Mouse (Mus musculus) CD8-positive naive resting alpha-beta T cell, adult 2 months (primary cell): ENCODE results near the gene Megf6.
A peak's percentile ranks its signal among the peaks of the same experiment; 100 is the strongest.

ENCODE experiments used
- DNase-seq, 2 experiments: peaks; one replicate each; pipeline ENCODE4 v3.0.0; 2022; ENCODE audit warnings: low read depth in 2 of 2, low spot score in 2 of 2

Megf6 gene

DNA sequence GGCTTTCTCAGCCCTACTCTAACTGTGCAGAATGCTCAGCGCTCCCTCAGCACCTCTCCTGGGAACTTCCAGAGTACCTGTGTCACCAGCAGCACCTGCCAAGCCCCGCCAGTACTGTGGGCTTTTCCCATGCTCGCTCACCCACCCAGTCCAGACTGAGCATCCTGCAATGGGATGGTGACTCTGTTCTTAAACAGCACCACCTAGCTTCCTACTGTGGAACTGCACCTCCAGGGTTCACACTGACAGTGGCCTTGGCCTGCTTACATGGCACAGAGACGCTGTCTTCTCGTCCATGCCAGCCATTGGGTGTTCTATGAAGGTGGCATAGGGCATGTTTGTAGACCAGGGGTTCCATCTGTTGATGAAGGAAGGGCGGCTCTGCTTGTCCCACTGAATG lies 11.5 kb upstream of the Megf6 start:
- DNase-seq, result peak; percentile 85 to 94

DNA sequence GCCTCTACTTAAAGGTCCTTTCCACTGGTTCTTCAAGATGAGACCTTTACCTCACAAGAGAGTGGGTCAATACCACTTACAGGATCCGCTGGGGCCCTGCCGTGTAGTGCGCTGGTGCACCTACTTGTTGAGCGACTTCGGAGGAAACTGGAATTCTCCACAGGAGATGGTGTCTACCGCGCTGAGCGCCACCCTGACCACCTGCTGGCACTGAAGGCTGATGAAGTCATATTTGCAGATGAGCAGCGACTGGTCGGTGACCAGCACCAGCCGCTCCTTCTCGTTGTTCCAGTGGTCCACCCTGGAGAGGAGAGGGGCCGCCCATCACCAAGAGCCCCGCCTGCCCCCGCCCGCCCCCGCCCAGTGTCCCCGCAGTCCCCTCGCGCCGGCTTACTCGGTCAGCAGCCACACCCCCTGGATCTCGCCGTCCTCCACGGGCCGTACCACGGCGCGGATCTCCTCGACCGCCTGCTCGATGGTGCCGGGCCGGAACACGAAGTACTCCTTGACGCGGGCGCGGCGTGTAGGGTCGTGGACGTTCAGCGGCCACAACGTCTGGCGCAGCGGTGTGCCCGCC lies 10.5 kb upstream of the Megf6 start:
- DNase-seq, result peak in 1 of 2 experiments; percentile 27

DNA sequence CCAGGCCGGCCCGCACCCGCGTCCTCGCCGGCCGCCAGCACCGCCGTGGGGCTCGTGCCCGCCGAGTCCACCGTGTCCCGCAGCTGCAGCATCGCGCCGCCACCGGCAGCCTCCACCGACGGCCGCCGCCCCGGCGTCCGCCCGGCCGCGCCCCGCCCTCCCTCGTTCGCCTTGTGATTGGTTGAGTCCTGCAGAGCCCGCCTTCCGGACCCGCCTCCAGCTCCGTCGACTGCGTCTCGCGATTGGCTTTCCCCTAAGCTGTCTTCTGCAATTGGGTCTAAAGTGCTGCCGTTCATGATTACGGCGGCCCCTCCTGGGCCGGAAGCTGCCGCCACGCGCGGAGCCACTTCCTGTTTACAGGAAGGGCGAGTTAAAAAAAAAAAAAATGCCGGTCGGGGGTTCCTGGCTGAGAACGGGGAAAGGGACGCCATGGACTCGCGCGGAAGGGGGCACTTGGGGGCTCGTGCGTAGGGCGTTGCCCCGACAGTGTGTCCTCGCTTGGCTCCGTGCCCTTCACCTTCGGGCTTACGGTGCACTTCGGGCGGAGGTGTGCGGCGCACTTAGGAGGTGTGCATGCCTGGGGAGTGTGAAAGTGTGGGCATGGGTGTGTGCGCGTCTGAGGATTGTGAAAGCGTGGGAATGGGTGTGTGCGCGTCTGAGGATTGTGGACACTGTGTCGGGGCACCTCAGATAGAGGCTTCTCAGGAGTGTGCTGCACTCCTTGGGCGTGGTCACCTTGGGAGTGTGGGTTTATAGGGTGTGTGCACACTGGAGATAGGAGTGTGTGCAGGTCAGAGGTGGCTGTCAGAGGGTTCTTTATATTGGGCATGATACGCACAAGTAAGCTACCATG lies 9.8 kb upstream of the Megf6 start, which contains the start of gene Tprgl:
Gene Tprgl (minus strand): TSS at position 129 of the 853 bp plus-strand sequence.
- DNase-seq, result peak; percentile 95 to 96

- peak; percentile 64 to 73 for DNase-seq
These were observed 7.2 kb upstream of the Megf6 start for GRCm38 (mm10) chr4:154163296-154163695.

DNA sequence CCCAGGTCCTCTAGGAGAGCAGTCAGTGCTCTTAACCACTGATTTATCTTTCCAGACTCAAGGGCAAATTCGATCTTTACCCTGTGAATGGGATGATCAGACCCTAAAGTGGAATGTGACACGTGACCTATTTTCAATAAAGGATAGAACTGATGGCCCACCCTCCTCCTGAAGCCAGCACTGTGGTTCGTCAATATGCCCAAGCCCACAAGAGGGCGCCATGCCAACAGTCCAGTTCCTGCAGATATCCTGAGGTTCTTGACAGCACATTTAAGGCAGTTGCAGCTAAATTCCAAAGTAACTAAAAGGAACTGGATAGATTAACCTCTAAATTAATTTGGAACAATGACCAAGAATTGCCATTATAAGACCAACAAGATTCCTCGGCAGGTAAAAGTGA lies 3.5 kb upstream of the Megf6 start:
- peak; percentile 43 to 55 for DNase-seq

GRCm38 (mm10) chr4:154170021-154170420 lies 509 bp upstream of the Megf6 start:
- no peak for DNase-seq

GRCm38 (mm10) chr4:154171151-154171930 lies 811 bp downstream of the Megf6 start:
- no peak for DNase-seq

DNA sequence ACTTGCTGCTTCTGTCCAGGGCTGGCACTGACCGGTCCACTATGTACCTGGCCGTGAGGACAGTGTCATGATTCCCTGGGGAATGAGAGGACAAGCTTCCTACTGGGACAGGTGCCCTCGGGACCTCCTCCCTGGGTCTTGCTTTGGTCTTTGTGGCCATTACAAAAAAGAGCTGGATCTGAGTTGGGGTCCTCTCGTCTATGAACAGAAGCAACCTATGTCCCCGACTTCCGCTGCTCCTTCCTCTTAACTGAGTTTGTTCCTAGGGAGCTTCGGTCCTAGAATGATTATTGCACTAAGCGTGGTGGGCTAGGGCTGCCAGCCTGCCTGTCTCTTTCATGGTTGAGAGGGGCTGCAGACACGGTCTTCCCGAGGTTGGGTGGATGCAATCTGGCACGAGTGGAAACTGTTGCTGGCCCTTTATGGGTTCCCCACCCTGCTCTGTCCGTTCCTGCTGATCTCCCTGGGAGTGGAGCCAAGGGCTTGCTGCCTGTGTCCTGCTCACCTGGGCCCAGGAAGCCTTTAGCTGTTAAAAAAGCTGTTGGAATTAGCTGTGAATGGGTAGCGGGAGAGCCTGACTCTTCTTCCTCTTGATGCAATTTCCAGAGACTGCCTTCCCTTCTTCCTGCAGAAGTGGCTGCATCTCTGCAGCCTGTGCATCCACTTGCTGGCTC lies 1.5 kb downstream of the Megf6 start:
- DNase-seq, result no peak

DNA sequence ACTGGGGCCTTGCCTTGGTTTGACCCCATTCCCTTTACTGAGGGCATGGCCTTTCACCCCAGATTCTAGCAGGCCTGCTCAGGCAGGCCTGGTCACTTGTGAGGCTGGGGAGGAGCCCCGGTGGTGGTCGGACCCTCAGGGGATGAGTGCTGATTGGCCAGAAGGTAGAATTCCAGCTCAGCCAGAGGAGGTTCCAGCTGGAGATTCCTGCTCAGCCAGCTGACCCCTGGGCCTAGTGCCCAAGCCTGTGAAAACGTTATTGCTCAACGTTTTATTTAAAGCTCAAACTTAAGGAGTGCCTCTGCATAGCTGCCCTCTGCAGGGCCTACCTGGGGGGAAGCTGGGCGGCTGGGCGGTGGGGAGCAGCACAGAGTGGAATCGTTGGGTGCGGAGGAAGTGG lies 6.7 kb downstream of the Megf6 start:
- DNase-seq, result no peak

DNA sequence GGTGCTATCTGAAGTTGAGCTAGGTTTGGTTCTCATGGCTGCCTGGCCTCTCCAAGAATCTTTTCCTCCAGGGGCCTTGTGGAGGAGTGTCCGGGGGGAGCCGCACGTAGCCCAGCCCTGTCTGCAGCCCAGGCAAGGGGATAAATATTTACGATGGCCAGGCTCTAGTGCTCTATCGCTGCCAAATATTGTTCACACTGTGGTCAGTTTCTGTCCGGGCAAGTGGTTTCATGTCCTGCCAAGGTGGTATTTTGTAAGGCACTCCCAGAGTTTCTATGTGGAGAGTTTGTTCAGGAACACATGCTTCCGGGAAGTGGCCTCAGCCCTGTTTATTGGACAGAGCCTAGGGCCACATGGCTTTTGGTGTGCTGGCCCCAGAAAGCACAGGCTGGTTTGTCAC lies 10.5 kb downstream of the Megf6 start:
- no peak for DNase-seq

DNA sequence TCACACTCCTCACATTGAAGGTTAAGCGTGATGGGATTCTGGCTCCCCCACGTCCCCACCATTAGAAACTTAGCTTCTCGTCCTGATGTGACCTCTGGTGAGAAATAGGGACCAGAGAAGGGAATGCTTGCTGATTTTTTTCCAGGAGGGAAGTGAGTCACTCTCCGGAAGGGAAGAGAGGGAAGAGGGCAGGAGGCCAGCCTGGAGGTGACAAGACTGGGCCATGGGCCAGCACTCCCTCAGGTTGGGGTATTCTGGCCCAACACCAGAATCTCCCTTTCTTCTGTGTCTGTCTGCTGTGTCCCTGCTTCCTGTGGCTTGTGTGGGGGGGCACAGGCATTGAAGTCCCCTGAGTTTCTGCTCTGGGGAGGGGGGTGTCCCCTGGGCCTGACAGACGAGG lies 13.0 kb downstream of the Megf6 start:
- DNase-seq, result no peak

DNA sequence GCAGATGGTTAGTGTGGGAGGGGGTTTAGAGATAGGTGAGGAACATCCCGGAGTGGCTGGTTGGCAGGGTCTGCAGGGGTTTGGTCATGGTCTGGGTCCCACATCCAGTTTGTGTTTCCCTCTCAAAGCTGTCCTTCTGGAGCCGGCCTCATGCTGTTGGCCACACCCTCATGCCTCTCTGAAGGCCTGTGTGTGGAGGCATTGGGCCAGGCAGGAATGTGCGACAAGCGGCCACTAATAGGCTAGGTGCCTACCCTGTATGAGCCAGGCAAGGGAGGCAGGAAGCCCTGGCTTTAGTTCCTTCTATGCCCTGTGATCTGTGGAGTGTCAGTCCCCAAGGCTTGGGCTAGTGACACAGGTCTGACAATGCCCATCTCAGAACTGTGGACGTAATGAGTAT lies 14.5 kb downstream of the Megf6 start:
- DNase-seq, result no peak

- no peak for DNase-seq
These were observed 15.5 kb downstream of the Megf6 start for GRCm38 (mm10) chr4:154186002-154186537.

GRCm38 (mm10) chr4:154188948-154189347 lies 18.4 kb downstream of the Megf6 start:
- DNase-seq, result no peak

DNA sequence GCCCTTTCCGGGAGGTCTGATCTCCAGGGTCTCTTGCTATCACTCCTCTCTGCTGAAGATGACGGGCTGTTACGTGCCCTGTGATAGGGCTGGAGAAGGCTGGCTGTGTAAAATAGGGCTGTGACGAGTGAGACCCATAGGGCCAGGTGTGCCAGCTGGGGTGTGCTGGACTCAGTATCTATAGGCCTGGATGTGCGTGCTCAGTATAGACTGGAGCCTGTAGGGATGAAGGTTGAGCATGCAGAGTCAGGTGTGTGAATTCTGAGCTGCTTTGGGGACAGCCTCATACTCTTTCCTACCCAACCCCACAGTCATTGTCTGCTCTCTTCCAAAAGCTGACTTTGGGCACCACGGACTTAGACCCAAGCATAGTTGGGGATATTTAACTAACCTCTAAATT lies 27.4 kb downstream of the Megf6 start:
- no peak for DNase-seq

DNA sequence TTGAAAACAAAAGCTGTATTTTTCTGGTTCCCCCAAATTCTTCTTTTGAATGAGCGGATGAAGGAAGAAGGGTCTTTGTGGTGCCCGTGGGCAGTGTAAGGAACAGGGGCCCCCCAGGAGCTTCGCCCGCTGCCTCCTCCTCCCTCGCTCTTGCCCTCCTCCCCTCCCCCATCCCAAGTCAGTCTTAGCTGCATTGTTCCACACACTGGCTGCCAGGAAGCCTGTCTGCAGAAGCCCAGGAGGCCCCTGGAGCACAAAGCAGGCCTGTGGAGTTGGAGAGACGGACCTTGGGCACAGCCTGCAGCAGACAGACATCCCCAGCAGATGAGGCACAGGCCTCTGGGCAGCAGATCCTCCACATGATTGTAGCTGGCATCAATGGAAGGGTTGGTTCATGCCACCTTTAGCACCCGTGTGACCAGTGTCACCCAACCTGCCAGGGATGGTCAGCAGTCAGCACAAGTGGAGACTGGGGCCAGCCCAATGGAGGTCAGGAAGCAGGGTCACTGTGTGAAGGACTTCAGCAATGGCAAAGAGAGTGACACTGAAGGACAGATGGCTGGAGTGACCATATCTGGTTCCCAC lies 27.9 kb downstream of the Megf6 start:
- DNase-seq, result no peak

DNA sequence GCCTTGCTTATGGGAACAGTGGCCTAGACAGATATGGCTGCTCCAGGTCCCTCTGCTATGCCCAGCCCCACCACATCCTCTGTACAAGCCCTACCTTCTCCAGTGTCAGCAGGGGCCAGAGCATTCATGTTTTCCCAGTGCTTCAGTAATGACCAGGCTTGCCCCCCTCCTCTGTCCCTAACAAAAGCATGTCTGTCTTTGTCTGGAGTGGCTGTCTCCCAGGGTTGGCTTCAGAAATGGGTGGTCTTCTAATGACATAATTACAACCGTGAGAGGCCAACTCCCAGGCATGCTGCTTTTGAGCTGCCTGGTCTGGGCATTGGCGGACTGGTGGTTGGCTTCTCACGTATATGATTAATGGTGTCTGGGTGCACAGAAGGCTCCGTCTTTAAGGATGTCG lies 31.0 kb downstream of the Megf6 start:
- no peak for DNase-seq

DNA sequence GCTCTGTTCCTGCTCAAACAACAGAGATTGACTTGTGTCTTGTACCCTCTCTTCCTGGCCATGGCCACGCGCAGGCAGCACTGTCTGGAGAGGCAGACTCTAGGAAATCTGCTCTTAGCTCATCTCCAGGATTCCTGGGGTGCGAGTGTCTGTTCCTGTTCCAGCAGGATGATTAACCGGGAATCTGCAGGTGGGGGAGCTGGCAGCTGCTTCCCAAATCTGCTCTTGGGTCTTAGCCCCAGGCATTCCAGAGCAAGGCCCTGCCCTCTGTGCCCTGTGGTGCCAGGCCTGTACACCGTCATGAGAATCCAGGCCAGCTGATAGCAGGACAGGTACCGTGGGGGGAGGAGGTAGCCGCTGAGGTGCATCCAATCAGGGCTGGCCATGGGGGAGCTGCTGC lies 34.0 kb downstream of the Megf6 start:
- DNase-seq, result no peak

GRCm38 (mm10) chr4:154205392-154205791 lies 34.9 kb downstream of the Megf6 start:
- no peak for DNase-seq

DNA sequence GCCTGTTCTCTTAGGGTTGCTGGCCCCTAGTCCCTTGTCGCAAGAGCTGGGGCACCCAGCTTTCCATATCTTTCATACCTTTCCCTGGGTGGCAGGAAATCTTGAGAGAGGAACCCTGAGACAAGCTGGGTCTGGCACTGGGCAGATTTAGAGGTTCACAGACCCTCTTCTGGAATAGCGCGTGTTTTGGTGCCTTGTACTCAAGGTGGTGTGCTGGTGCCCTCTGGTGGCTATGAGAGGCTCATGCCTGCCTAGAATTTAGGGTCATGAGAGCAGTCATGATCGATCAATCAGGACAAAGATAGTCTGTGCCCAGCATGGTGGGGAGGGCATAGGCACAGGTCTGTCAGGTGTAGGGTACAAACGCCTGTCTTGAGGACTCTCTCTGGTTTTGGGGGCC lies 36.7 kb downstream of the Megf6 start:
- peak; percentile 27 to 31 for DNase-seq

GRCm38 (mm10) chr4:154209054-154209453 lies 38.5 kb downstream of the Megf6 start:
- no peak for DNase-seq
